Mouse (Mus musculus) heart, embryonic 11.5 days (tissue): ENCODE measurements around the gene Fam104a. TPM values are rescaled to one million over a fixed set of nuclear protein-coding genes. Genes with fewer than 3 reads are reported as not detected.
A peak's percentile ranks its signal among the peaks of the same experiment; 100 is the strongest.

ENCODE experiments used
- ATAC-seq: fragments of 200-750 bp; cut with Nextera tagmentation; replicated peaks from 2 replicates; pipeline ENCODE4 v1.8.0; 2017; ENCODE audit warnings: moderate library complexity; ENCODE audit not compliant: insufficient number of reproducible peaks, low FRiP score, low TSS enrichment
- H3K27ac ChIP-seq: fragments of 300-500 bp; sonication (generic); 2 replicates; pipeline ENCODE4 v1.5.1; 2014; ENCODE audit warnings: mild to moderate bottlenecking, low read depth, low read length
- H3K27me3 ChIP-seq: fragments of 300-500 bp; sonication (generic); 2 replicates; pipeline ENCODE4 v1.6.1; 2014; ENCODE audit warnings: mild to moderate bottlenecking, low read length, mixed read lengths; ENCODE audit not compliant: control insufficient read depth, insufficient read depth
- H3K36me3 ChIP-seq: fragments of 300-500 bp; sonication (generic); 2 replicates; pipeline ENCODE4 v1.6.1; 2014; ENCODE audit warnings: mild to moderate bottlenecking, low read length, moderate library complexity, mixed read lengths; ENCODE audit not compliant: control insufficient read depth, insufficient read depth
- H3K4me1 ChIP-seq: fragments of 300-500 bp; sonication (generic); 2 replicates; pipeline ENCODE4 v1.6.1; 2014; ENCODE audit warnings: low read length; ENCODE audit not compliant: control insufficient read depth, insufficient read depth
- H3K4me2 ChIP-seq: fragments of 300-500 bp; sonication (generic); 2 replicates; pipeline ENCODE4 v1.6.1; 2014; ENCODE audit warnings: mild to moderate bottlenecking, moderate library complexity
- H3K4me3 ChIP-seq: fragments of 300-500 bp; sonication (generic); 2 replicates; pipeline ENCODE4 v1.5.1; 2014; ENCODE audit warnings: low read depth, low read length
- H3K9ac ChIP-seq: fragments of 300-500 bp; sonication (generic); 2 replicates; pipeline ENCODE4 v1.6.1; 2014; ENCODE audit warnings: mild to moderate bottlenecking, low read depth, low read length, moderate library complexity
- H3K9me3 ChIP-seq: fragments of 300-500 bp; sonication (generic); replicated peaks from 2 replicates; pipeline ENCODE4 v1.6.1; 2016; ENCODE audit warnings: low read length; ENCODE audit not compliant: control insufficient read depth
- WGBS: fragments of 180-500 bp; shearing (Covaris S2); extraction: QIAGEN DNeasy Blood & Tissue Kit; methylation state at CpG from one replicate; pipeline ENCODE4 v1.1.7; 2014; ENCODE audit not compliant: insufficient replicate concordance; 5-methylcytosine and 5-hydroxymethylcytosine counted together
- polyA plus RNA-seq: library from polyadenylated mRNA; unstranded; fragments of >200 nt; fragmentation: Nextera tagmentation; extraction: Ambion mirVana; gene quantifications from 2 replicates; pipeline ENCODE4 v1.2.1, GENCODE M21; 2014

Fam104a gene
- polyA plus RNA-seq, 1 experiment from 2014 or later, result 54.7 TPM

- H3K4me2 ChIP-seq, result no peak overlapping the region
- H3K27ac ChIP-seq, result no peak overlapping the region
- no peaks in the 10 kb centered on the region for H3K9me3 ChIP-seq
- no peak for ATAC-seq
- H3K36me3 ChIP-seq, result peaks cover 52% of the 10 kb centered on the region
- peaks cover 4% of the 10 kb centered on the region; the same call in 1 of the 2 replicates for H3K4me1 ChIP-seq
- H3K27me3 ChIP-seq, result no peaks in the 10 kb centered on the region
- no peak overlapping the region for H3K4me3 ChIP-seq
- H3K9ac ChIP-seq, result no peak overlapping the region
- WGBS, result 89% methylated on average over 5 of the region's 5 CpGs
These were observed 7.4 kb upstream of the Fam104a start for GRCm38 (mm10) chr11:113691318-113691717.

GRCm38 (mm10) chr11:113690506-113690905, 6.6 kb upstream of the Fam104a start:
- Histone ChIP-seq H3K9me3 (no peaks in the 10 kb centered on the region), H3K9ac (no peak overlapping the region), H3K4me1 (peaks cover 4% of the 10 kb centered on the region; the same call in 1 of the 2 replicates), H3K4me3 (no peak overlapping the region), H3K27me3 (no peaks in the 10 kb centered on the region), H3K27ac (no peak overlapping the region), H3K4me2 (no peak overlapping the region), H3K36me3 (peaks cover 47% of the 10 kb centered on the region)
- 90% methylated on average over 12 of the region's 12 CpGs for WGBS
- no peak for ATAC-seq

- H3K4me1 ChIP-seq, result peaks cover 17% of the 10 kb centered on the region
- H3K4me3 ChIP-seq, result no peak overlapping the region
- H3K9ac ChIP-seq, result 0 out of 2 replicates have a peak overlapping the region, but pooled peaks have one; percentile 5
- H3K27ac ChIP-seq, result no peak overlapping the region
- H3K27me3 ChIP-seq, result no peaks in the 10 kb centered on the region
- H3K36me3 ChIP-seq, result peaks cover 31% of the 10 kb centered on the region
- H3K4me2 ChIP-seq, result no peak overlapping the region
- no peak for ATAC-seq
- H3K9me3 ChIP-seq, result no peaks in the 10 kb centered on the region
- WGBS, result 73% methylated on average over 2 of the region's 2 CpGs
These were observed 3.1 kb upstream of the Fam104a start for GRCm38 (mm10) chr11:113687031-113687430.

- no peak for ATAC-seq
- peaks cover 22% of the 10 kb centered on the region for H3K36me3 ChIP-seq
- H3K4me3 ChIP-seq, result peak overlapping the region; percentile 85
- WGBS, result 42% methylated on average over 25 of the region's 25 CpGs
- peak overlapping the region; percentile 89 for H3K9ac ChIP-seq
- H3K9me3 ChIP-seq, result no peaks in the 10 kb centered on the region
- peak overlapping the region; percentile 76 for H3K4me2 ChIP-seq
- no peaks in the 10 kb centered on the region for H3K27me3 ChIP-seq
- peak overlapping the region; percentile 35; the same call in 1 of the 2 replicates for H3K27ac ChIP-seq
- H3K4me1 ChIP-seq, result peaks cover 30% of the 10 kb centered on the region
These were observed 912 bp upstream of the Fam104a start for GRCm38 (mm10) chr11:113684707-113685426.

- H3K9ac ChIP-seq, result peak overlapping the region; percentile 89
- peak overlapping the region; percentile 85 for H3K4me3 ChIP-seq
- peak overlapping the region; percentile 98 for H3K27ac ChIP-seq
- H3K4me2 ChIP-seq, result peak overlapping the region; percentile 76
- no peaks in the 10 kb centered on the region for H3K9me3 ChIP-seq
- peaks cover 11% of the 10 kb centered on the region for H3K36me3 ChIP-seq
- peaks cover 33% of the 10 kb centered on the region for H3K4me1 ChIP-seq
- WGBS, result 0% methylated on average over 30 of the region's 38 CpGs
- ATAC-seq, result no peak
- no peaks in the 10 kb centered on the region for H3K27me3 ChIP-seq
These were observed 363 bp downstream of the Fam104a start for GRCm38 (mm10) chr11:113683627-113683956.

- ATAC-seq, result peak; percentile 62
- H3K27me3 ChIP-seq, result no peaks in the 10 kb centered on the region
- H3K4me3 ChIP-seq, result peak overlapping the region; percentile 85
- WGBS, result 3% methylated on average over 38 of the region's 38 CpGs
- peak overlapping the region; percentile 89 for H3K9ac ChIP-seq
- H3K9me3 ChIP-seq, result no peaks in the 10 kb centered on the region
- H3K27ac ChIP-seq, result peak overlapping the region; percentile 98
- H3K4me2 ChIP-seq, result peak overlapping the region; percentile 76
- peaks cover 5% of the 10 kb centered on the region for H3K36me3 ChIP-seq
- H3K4me1 ChIP-seq, result peaks cover 36% of the 10 kb centered on the region
These were observed 893 bp downstream of the Fam104a start for GRCm38 (mm10) chr11:113682897-113683626.

GRCm38 (mm10) chr11:113681979-113682378, 2.0 kb downstream of the Fam104a start:
- H3K9ac ChIP-seq, result no peak overlapping the region; the same call in 1 of the 2 replicates
- peak overlapping the region; percentile 76 for H3K4me2 ChIP-seq
- peak overlapping the region; percentile 85 for H3K4me3 ChIP-seq
- no peak for ATAC-seq
- peaks cover 34% of the 10 kb centered on the region for H3K4me1 ChIP-seq
- peaks cover under 1% of the 10 kb centered on the region; the same call in 1 of the 2 replicates for H3K36me3 ChIP-seq
- H3K9me3 ChIP-seq, result no peaks in the 10 kb centered on the region
- H3K27ac ChIP-seq, result peak overlapping the region; percentile 76
- H3K27me3 ChIP-seq, result no peaks in the 10 kb centered on the region

GRCm38 (mm10) chr11:113680954-113681353, 3.0 kb downstream of the Fam104a start:
- Histone ChIP-seq H3K27me3 (no peaks in the 10 kb centered on the region), H3K9me3 (no peaks in the 10 kb centered on the region), H3K9ac (peak overlapping the region; percentile 36), H3K4me1 (peaks cover 32% of the 10 kb centered on the region), H3K36me3 (peaks cover 4% of the 10 kb centered on the region; the same call in 1 of the 2 replicates), H3K4me2 (peak overlapping the region; percentile 42), H3K27ac (peak overlapping the region; percentile 76), H3K4me3 (no peak overlapping the region)
- WGBS, result 66% methylated on average over 2 of the region's 2 CpGs
- peak; percentile 54 for ATAC-seq
